Mouse (Mus musculus) neural tube, embryonic 14.5 days (tissue): ENCODE measurements at regions not wholly inside any gene's neighbourhood (a gene's known extent, or its start where the extent isn't known, plus 50 kb on each side); places are given as distances from the start of the nearest gene placed in this dataset.

Experiments used
- ATAC-seq: fragments of 200-750 bp; cut with Nextera tagmentation; 2 replicates; pipeline ENCODE4 v1.8.0; 2017; ENCODE audit warnings: low read depth, mild to moderate bottlenecking, moderate TSS enrichment, moderate library complexity
- H3K27ac ChIP-seq: fragments of 300-500 bp; sonication (generic); 2 replicates; pipeline ENCODE4 v1.5.1; 2014; ENCODE audit warnings: low read depth, mild to moderate bottlenecking, control low read depth, low read length, moderate library complexity, mixed read lengths
- H3K27me3 ChIP-seq: fragments of 300-500 bp; sonication (generic); 2 replicates; pipeline ENCODE4 v1.6.1; 2014; ENCODE audit warnings: low read length; ENCODE audit not compliant: control insufficient read depth, insufficient read depth
- H3K36me3 ChIP-seq: fragments of 300-500 bp; sonication (generic); 2 replicates; pipeline ENCODE4 v1.6.1; 2014; ENCODE audit warnings: low read length, mixed read lengths; ENCODE audit not compliant: control insufficient read depth, insufficient read depth
- H3K4me1 ChIP-seq: fragments of 300-500 bp; sonication (generic); 2 replicates; pipeline ENCODE4 v1.6.1; 2014; ENCODE audit warnings: low read length; ENCODE audit not compliant: control insufficient read depth, insufficient read depth
- H3K4me2 ChIP-seq: fragments of 300-500 bp; sonication (generic); 2 replicates; pipeline ENCODE4 v1.6.1; 2014; ENCODE audit warnings: mild to moderate bottlenecking, low read depth, low read length, control low read depth
- H3K4me3 ChIP-seq: fragments of 300-500 bp; sonication (generic); 2 replicates; pipeline ENCODE4 v1.5.1; 2014; ENCODE audit warnings: low read depth, low read length, control low read depth, mixed read lengths
- H3K9ac ChIP-seq: fragments of 300-500 bp; sonication (generic); replicated peaks from 2 replicates; pipeline ENCODE4 v1.6.1; 2014; ENCODE audit warnings: low read depth, mild to moderate bottlenecking, control low read depth, low read length, mixed read lengths
- H3K9me3 ChIP-seq: fragments of 300-500 bp; sonication (generic); 2 replicates; pipeline ENCODE4 v1.6.1; 2016; ENCODE audit warnings: low read length; ENCODE audit not compliant: control insufficient read depth
- WGBS: fragments of 180-500 bp; shearing (Covaris S2); extraction: QIAGEN DNeasy Blood & Tissue Kit; methylation state at CpG from one replicate; pipeline ENCODE4 v1.1.7; 2014; 5-methylcytosine and 5-hydroxymethylcytosine counted together

GRCm38 (mm10) chr13:28898900-28899299, 54.6 kb downstream of the Sox4 start:
- Histone ChIP-seq H3K9me3 (no peaks in the 10 kb centered on the region), H3K4me1 (no peaks in the 10 kb centered on the region), H3K4me3 (no peak overlapping the region), H3K27ac (no peak overlapping the region), H3K4me2 (no peak overlapping the region), H3K9ac (no peak overlapping the region), H3K27me3 (no peaks in the 10 kb centered on the region), H3K36me3 (no peaks in the 10 kb centered on the region)
- WGBS: 60% methylated on average over 4 of the region's 4 CpGs
- no peak for ATAC-seq

- H3K9ac ChIP-seq: no peak overlapping the region
- no peaks in the 10 kb centered on the region for H3K27me3 ChIP-seq
- no peak for ATAC-seq
- H3K4me3 ChIP-seq: no peak overlapping the region
- 87% methylated on average over 6 of the region's 6 CpGs for WGBS
- no peaks in the 10 kb centered on the region for H3K36me3 ChIP-seq
- no peak overlapping the region for H3K4me2 ChIP-seq
- no peaks in the 10 kb centered on the region for H3K9me3 ChIP-seq
- H3K4me1 ChIP-seq: no peaks in the 10 kb centered on the region
- H3K27ac ChIP-seq: no peak overlapping the region
Observed at GRCm38 (mm10) chr13:28892896-28893295, 60.6 kb downstream of the Sox4 start.

- WGBS: 9% methylated on average over 13 of the region's 13 CpGs
- no peaks in the 10 kb centered on the region for H3K9me3 ChIP-seq
- ATAC-seq: no peak
- H3K4me3 ChIP-seq: no peak overlapping the region
- peaks cover 19% of the 10 kb centered on the region for H3K4me1 ChIP-seq
- peak overlapping the region; percentile 27; the same call in 1 of the 2 replicates for H3K4me2 ChIP-seq
- H3K27me3 ChIP-seq: no peaks in the 10 kb centered on the region
- no peak overlapping the region for H3K27ac ChIP-seq
- no peak overlapping the region for H3K9ac ChIP-seq
- H3K36me3 ChIP-seq: no peaks in the 10 kb centered on the region
Observed at GRCm38 (mm10) chr13:28887098-28887497, 66.4 kb downstream of the Sox4 start.

- Histone ChIP-seq H3K4me1 (peaks cover 19% of the 10 kb centered on the region), H3K4me2 (peak overlapping the region; percentile 27; the same call in 1 of the 2 replicates), H3K9me3 (no peaks in the 10 kb centered on the region), H3K36me3 (no peaks in the 10 kb centered on the region), H3K9ac (no peak overlapping the region), H3K4me3 (no peak overlapping the region), H3K27ac (no peak overlapping the region), H3K27me3 (no peaks in the 10 kb centered on the region)
- WGBS: 14% methylated on average over 11 of the region's 11 CpGs
- no peak for ATAC-seq
Observed at GRCm38 (mm10) chr13:28886691-28887090, 66.8 kb downstream of the Sox4 start.

- no peak overlapping the region for H3K27ac ChIP-seq
- peak; percentile 55; the same call in 1 of the 2 replicates for ATAC-seq
Observed at GRCm38 (mm10) chr13:28885083-28886037, 68.2 kb downstream of the Sox4 start.

GRCm38 (mm10) chr13:28884191-28884820, 69.2 kb downstream of the Sox4 start:
- no peaks in the 10 kb centered on the region for H3K27me3 ChIP-seq
- peak overlapping the region; percentile 25 for H3K9ac ChIP-seq
- H3K4me2 ChIP-seq: peak overlapping the region; percentile 62
- under 1% methylated on average over 26 of the region's 26 CpGs for WGBS
- peak overlapping the region; percentile 46 for H3K4me3 ChIP-seq
- ATAC-seq: peak; percentile 44; the same call in 1 of the 2 replicates
- H3K36me3 ChIP-seq: no peaks in the 10 kb centered on the region
- peaks cover 19% of the 10 kb centered on the region for H3K4me1 ChIP-seq
- H3K9me3 ChIP-seq: no peaks in the 10 kb centered on the region
- no peak overlapping the region for H3K27ac ChIP-seq

More at GRCm38 (mm10) chr13:28885083-28886037, 68.2 kb downstream of the Sox4 start:
- Histone ChIP-seq H3K36me3 (no peaks in the 10 kb centered on the region), H3K9me3 (no peaks in the 10 kb centered on the region), H3K4me3 (peak overlapping the region; percentile 46), H3K27me3 (no peaks in the 10 kb centered on the region), H3K4me1 (peaks cover 19% of the 10 kb centered on the region), H3K4me2 (peak overlapping the region; percentile 62), H3K9ac (peak overlapping the region; percentile 49)
- under 1% methylated on average over 25 of the region's 30 CpGs for WGBS

- Histone ChIP-seq H3K4me3 (peak overlapping the region; percentile 46), H3K9ac (no peak overlapping the region; the same call in 1 of the 2 replicates), H3K27me3 (no peaks in the 10 kb centered on the region), H3K9me3 (no peaks in the 10 kb centered on the region), H3K4me1 (peaks cover 19% of the 10 kb centered on the region), H3K36me3 (no peaks in the 10 kb centered on the region), H3K27ac (no peak overlapping the region), H3K4me2 (peak overlapping the region; percentile 62)
- WGBS: 26% methylated on average over 8 of the region's 8 CpGs
- no peak for ATAC-seq
Observed at GRCm38 (mm10) chr13:28883398-28883797, 70.1 kb downstream of the Sox4 start.

GRCm38 (mm10) chr13:28880888-28881287, 72.6 kb downstream of the Sox4 start:
- no peak overlapping the region for H3K27ac ChIP-seq
- no peak overlapping the region for H3K4me3 ChIP-seq
- peak overlapping the region; percentile 62; the same call in 1 of the 2 replicates for H3K4me2 ChIP-seq
- H3K4me1 ChIP-seq: peaks cover 15% of the 10 kb centered on the region
- H3K9me3 ChIP-seq: no peaks in the 10 kb centered on the region
- no peaks in the 10 kb centered on the region for H3K36me3 ChIP-seq
- H3K9ac ChIP-seq: no peak overlapping the region
- no peaks in the 10 kb centered on the region for H3K27me3 ChIP-seq
- WGBS: 63% methylated on average over 6 of the region's 6 CpGs
- ATAC-seq: no peak

GRCm38 (mm10) chr13:28878692-28879091, 74.8 kb downstream of the Sox4 start:
- Histone ChIP-seq H3K27ac (no peak overlapping the region), H3K9ac (no peak overlapping the region), H3K4me3 (no peak overlapping the region), H3K9me3 (no peaks in the 10 kb centered on the region), H3K27me3 (no peaks in the 10 kb centered on the region), H3K36me3 (no peaks in the 10 kb centered on the region), H3K4me2 (no peak overlapping the region), H3K4me1 (peaks cover 11% of the 10 kb centered on the region)
- no peak for ATAC-seq
- WGBS: 89% methylated on average over 3 of the region's 3 CpGs
